Mouse (Mus musculus) B cell, adult 67 days (primary cell): ENCODE measurements around the gene Tmem232. TPM values are rescaled to one million over a fixed set of nuclear protein-coding genes. Genes with fewer than 3 reads are reported as not detected.

ENCODE experiments used
- total RNA-seq, 2 experiments: library from RNA; stranded (reverse); gene quantifications; 4 replicates each; pipeline ENCODE4 v1.2.4; 2023

The Tmem232 gene
- total RNA-seq = not detected

DNA sequence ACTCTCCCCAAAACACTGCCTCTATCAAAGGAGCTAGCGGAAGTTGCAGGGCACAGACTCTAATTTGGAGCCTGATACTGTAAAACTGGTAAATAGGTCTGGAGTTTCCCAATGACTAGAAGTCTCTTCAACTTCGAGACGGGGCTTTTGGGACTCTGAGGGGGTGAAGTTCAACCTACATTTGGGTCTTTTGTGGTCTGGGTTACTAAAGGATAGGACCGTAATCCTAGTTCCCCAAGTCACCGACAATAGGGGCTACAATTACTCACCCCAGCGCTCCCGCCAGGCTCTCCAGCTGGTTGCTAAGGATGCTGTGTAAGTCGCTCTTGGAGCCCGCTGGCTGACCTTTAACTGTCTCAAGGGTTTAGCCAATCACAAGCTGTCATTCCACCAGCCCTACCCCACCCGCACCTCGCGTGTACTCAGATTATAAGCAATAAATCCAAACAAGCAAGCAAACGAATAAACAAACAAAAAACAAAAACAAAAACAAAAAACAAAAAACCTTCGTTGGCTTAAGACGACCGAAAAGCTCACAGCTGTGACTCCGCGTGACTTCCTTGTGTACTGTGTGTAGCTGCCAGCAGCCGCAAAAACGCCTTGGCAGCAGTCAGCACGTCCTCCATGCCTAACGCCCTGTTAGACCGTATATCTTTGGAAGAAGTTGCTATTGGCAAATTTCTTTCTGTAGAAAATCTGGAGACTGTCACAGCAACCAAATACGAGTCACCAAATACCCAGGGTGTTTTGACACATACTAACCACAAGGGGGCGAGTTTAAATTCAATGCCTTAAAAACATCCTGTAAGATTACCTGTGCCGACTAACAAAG lies at the start of gene Tmem232:
Gene Tmem232, minus strand, starts transcription at position 342 of the 832 bp plus-strand sequence.

Other genes with a start within 250 kb of the Tmem232 start
- gene Vapa, start 72.8 kb upstream of the Tmem232 start, total RNA-seq = 10 to 100 TPM; 69.3 to 80.1 TPM
- gene Txndc2, start 101.4 kb upstream of the Tmem232 start, total RNA-seq = not detected
- gene Rab31, start 232.0 kb upstream of the Tmem232 start, total RNA-seq = 10 to 100 TPM; 19.0 to 22.0 TPM
- 10 to 100 TPM; 93.0 to 95.8 TPM for gene Ppp4r1, start 241.8 kb upstream of the Tmem232 start, total RNA-seq